Mouse (Mus musculus) stomach, postnatal 0 days (tissue): ENCODE data around the gene Igf2r.

Experiments
- CTCF ChIP-seq: IDR thresholded peaks from 2 replicates; pipeline ENCODE4 v1.5.1; 2016; ENCODE audit warnings: antibody characterized with exemption, low read depth, mild to moderate bottlenecking, moderate library complexity
- EP300 ChIP-seq: optimal IDR thresholded peaks from 2 replicates; pipeline ENCODE3; 2016; ENCODE audit warnings: antibody characterized with exemption

- TF ChIP-seq CTCF (no peak), EP300 (no peak)
Observed at GRCm38 (mm10) chr17:12781101-12781500, 11.6 kb upstream of the Igf2r start.
